Mouse (Mus musculus): ENCODE data around the gene Hdac5. TPM values are rescaled to one million over a fixed set of nuclear protein-coding genes. Genes with fewer than 3 reads are reported as not detected.
A peak's percentile ranks its signal among the peaks of the same experiment; 100 is the strongest.

Gene Hdac5
- total and polyA plus RNA-seq, 3 experiments, result 9.1 to 29.3 TPM; not detected in 1

DNA sequence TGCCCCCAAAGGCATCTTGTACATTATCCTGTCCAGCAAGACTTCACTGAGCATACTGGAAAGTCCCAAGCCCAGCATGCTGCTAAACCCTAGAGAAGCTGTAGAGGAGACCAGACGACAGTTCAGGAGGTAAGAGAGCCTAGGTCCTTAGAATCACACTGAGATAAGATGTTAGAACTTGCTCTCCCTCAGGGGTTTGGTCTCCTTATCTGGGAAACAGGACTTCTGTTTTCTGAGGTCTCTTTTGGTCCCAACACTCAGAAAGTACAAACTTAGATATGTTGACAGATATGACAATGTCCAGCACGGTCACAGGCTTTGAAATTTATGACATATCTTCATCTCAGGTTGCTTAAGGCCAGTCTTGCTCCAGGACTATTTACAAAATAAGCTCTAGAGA is 6.1 kb upstream of the Hdac5 start:
- DNase-seq (ENCODE audit: low read depth, low spot score), result peak; percentile 62
- Histone ChIP-seq H3K27ac (ENCODE audit: control insufficient read depth, low read depth, low read length) (no peak overlapping the region), H3K9me3 (replicated peaks; ENCODE audit: insufficient read depth, low read length) (no peaks in the 10 kb centered on the region), H3K4me1 (ENCODE audit: control insufficient read depth in 1 of 2, insufficient read depth in 2 of 2, low read length in 2 of 2) (peaks cover 3 to 18% of the 10 kb centered on the region in 2 experiments; a peak in 3 of 4 replicates), H3K36me3 (ENCODE audit: control insufficient read depth in 1 of 2, insufficient read depth in 2 of 2, low read length in 2 of 2) (peaks cover 0 to 10% of the 10 kb centered on the region in 2 experiments; a peak in 2 of 4 replicates), H3K79me2 (ENCODE audit: control insufficient read depth, insufficient read depth, low read length, poor library complexity) (no peaks in the 10 kb centered on the region), H3K27me3 (ENCODE audit: control insufficient read depth in 1 of 2, insufficient read depth in 2 of 2, low read length in 2 of 2) (peaks cover 0 to 6% of the 10 kb centered on the region in 2 experiments; a peak in 1 of 4 replicates), H3K4me3 (ENCODE audit: control insufficient read depth in 1 of 2, insufficient read depth in 1 of 2, low read depth in 2 of 2, low read length in 2 of 2) (peak overlapping the region in 1 of 2 experiments; percentile 19; a peak in 2 of 4 replicates), H3K9ac (ENCODE audit: control insufficient read depth, low read depth, low read length, poor library complexity, severe bottlenecking) (peak overlapping the region; percentile 20)
- TF ChIP-seq CHD2 (IDR thresholded peaks at IDR 0.05; ENCODE audit: low read length), result no peak
- TF ChIP-seq BHLHE40 (IDR thresholded peaks at IDR 0.05; ENCODE audit: borderline replicate concordance, low read depth, low read length), result peak; percentile 16; the same call in 1 of the 2 replicates
- no peak for TF ChIP-seq ZKSCAN1 (IDR thresholded peaks at IDR 0.05; ENCODE audit: low read depth, low read length)
- TF ChIP-seq MYC (IDR thresholded peaks at IDR 0.05; ENCODE audit: low read depth, low read length), result peak; percentile 35; the same call in 1 of the 2 replicates
- peak; percentile 60 for TF ChIP-seq RCOR1 (IDR thresholded peaks at IDR 0.05; ENCODE audit: low read depth, low read length)
- TF ChIP-seq GATA1 (IDR thresholded peaks at IDR 0.05; ENCODE audit: low read depth, low read length), result peak; percentile 89
- peak; percentile 13; the same call in 1 of the 2 replicates for TF ChIP-seq ZC3H11A (IDR thresholded peaks at IDR 0.05; ENCODE audit: low read depth, low read length)
- TF ChIP-seq MAX (IDR thresholded peaks at IDR 0.05; ENCODE audit: low read length), result 0 out of 2 replicates have a peak, but pooled peaks have one; percentile 20
- TF ChIP-seq TCF12 (IDR thresholded peaks at IDR 0.05; ENCODE audit: low read depth, low read length), result 0 out of 2 replicates have a peak, but pooled peaks have one; percentile 17
- no peak for TF ChIP-seq POLR2AphosphoS2 (IDR thresholded peaks at IDR 0.05; ENCODE audit: low read length)
- TF ChIP-seq EP300 (IDR thresholded peaks at IDR 0.05; ENCODE audit: low read depth in 1 of 2, low read length in 2 of 2), result peak; percentile 43 to 84; a peak in 3 of 4 replicates
- peak; percentile 59; the same call in 1 of the 2 replicates for TF ChIP-seq MXI1 (IDR thresholded peaks at IDR 0.05; ENCODE audit: low read depth, low read length)
- peak; percentile 62; the same call in 1 of the 2 replicates for TF ChIP-seq ETS1 (IDR thresholded peaks at IDR 0.05; ENCODE audit: low read depth, low read length)
- TF ChIP-seq SIN3A (IDR thresholded peaks at IDR 0.05; ENCODE audit: low read length), result no peak

DNA sequence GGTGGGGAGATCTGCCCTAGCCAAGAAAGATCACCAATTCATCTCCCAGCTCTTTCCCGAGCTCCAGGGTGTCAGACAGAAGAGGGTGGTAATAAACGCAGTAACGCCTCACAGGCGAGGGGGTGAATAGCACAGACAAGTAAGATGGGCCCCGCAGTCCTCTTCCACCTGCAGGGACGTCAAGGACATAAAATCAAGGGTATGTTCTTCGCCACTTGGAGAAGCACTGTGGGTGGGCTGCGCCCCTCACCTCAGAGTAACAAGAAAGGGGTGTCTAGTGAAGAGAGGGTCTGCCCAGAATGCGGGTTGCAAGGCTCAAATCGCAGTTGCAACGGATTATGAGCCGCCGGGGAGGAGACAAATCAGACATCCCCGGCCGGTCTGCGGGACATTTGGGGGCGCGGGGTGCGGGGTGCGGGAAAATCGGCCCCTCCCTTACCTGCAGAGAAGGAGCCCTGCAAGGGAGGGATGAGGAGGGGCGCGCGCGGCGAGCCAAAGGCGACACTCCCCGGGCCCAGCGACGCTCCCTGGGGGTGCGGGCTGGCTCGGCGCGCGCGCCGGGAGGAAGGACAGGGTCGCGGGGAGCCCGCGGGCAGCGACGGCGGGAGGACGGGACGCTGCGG is 524 bp downstream of the Hdac5 start:
- peak overlapping the region; percentile 63 to 92 for H3K4me3 ChIP-seq (ENCODE audit: control insufficient read depth in 1 of 2, insufficient read depth in 1 of 2, low read depth in 2 of 2, low read length in 2 of 2)
- H3K9me3 ChIP-seq (replicated peaks; ENCODE audit: insufficient read depth, low read length), result no peaks in the 10 kb centered on the region
- H3K27ac ChIP-seq (ENCODE audit: control insufficient read depth, low read depth, low read length), result no peak overlapping the region; the same call in 1 of the 2 replicates
- peaks cover 0 to 5% of the 10 kb centered on the region in 2 experiments; a peak in 1 of 4 replicates for H3K36me3 ChIP-seq (ENCODE audit: control insufficient read depth in 1 of 2, insufficient read depth in 2 of 2, low read length in 2 of 2)
- peaks cover 0 to 6% of the 10 kb centered on the region in 2 experiments; a peak in 1 of 4 replicates for H3K27me3 ChIP-seq (ENCODE audit: control insufficient read depth in 1 of 2, insufficient read depth in 2 of 2, low read length in 2 of 2)
- H3K4me1 ChIP-seq (ENCODE audit: control insufficient read depth in 1 of 2, insufficient read depth in 2 of 2, low read length in 2 of 2), result peaks cover 16 to 23% of the 10 kb centered on the region in 2 experiments
- H3K79me2 ChIP-seq (ENCODE audit: control insufficient read depth, insufficient read depth, low read length, poor library complexity), result no peaks in the 10 kb centered on the region; the same call in 1 of the 2 replicates
- peak overlapping the region; percentile 74 for H3K9ac ChIP-seq (ENCODE audit: control insufficient read depth, low read depth, low read length, poor library complexity, severe bottlenecking)
- TF ChIP-seq CHD2 (IDR thresholded peaks at IDR 0.05; ENCODE audit: low read length) (no peak), USF1 (IDR thresholded peaks at IDR 0.05; ENCODE audit: low read depth, low read length) (0 out of 2 replicates have a peak, but pooled peaks have one; percentile 1), BHLHE40 (IDR thresholded peaks at IDR 0.05; ENCODE audit: borderline replicate concordance, low read depth, low read length) (no peak)
- DNase-seq (ENCODE audit: low read depth, low spot score), result peak; percentile 64
